Mouse (Mus musculus): ENCODE results near the gene Ifnl3. TPM values are rescaled to one million over a fixed set of nuclear protein-coding genes. Genes with fewer than 3 reads are reported as not detected.

The Ifnl3 gene
- polyA plus RNA-seq, 1 experiment = not detected

- TF ChIP-seq CTCF (IDR thresholded peaks at IDR 0.05; ENCODE audit: extremely low read depth, insufficient read depth, low read length) (no peak), POLR2A (IDR thresholded peaks at IDR 0.05; ENCODE audit: extremely low read depth, insufficient read depth, low read length) (no peak)
- Histone ChIP-seq H3K27ac (ENCODE audit: insufficient read depth, low read length) (no peak overlapping the region), H3K4me3 (ENCODE audit: insufficient read depth, low read length) (no peak overlapping the region), H3K4me1 (ENCODE audit: control insufficient read depth, insufficient read depth, low read length) (no peaks in the 10 kb centered on the region)
Measured at GRCm38 (mm10) chr7:28545048-28545890, 22.6 kb downstream of the Ifnl3 start.

- TF ChIP-seq POLR2A (IDR thresholded peaks at IDR 0.05; ENCODE audit: extremely low read depth, insufficient read depth, low read length) (no peak), CTCF (IDR thresholded peaks at IDR 0.05; ENCODE audit: extremely low read depth, insufficient read depth, low read length) (no peak)
- Histone ChIP-seq H3K4me1 (ENCODE audit: control insufficient read depth, insufficient read depth, low read length) (no peaks in the 10 kb centered on the region), H3K27ac (ENCODE audit: insufficient read depth, low read length) (no peak overlapping the region), H3K4me3 (ENCODE audit: insufficient read depth, low read length) (no peak overlapping the region)
Measured at GRCm38 (mm10) chr7:28545891-28546210, 23.2 kb downstream of the Ifnl3 start.

- no peak overlapping the region for H3K27ac ChIP-seq (ENCODE audit: insufficient read depth, low read length)
- H3K4me1 ChIP-seq (ENCODE audit: control insufficient read depth, insufficient read depth, low read length) = no peaks in the 10 kb centered on the region
- no peak for TF ChIP-seq CTCF (IDR thresholded peaks at IDR 0.05; ENCODE audit: extremely low read depth, insufficient read depth, low read length)
- no peak for TF ChIP-seq POLR2A (IDR thresholded peaks at IDR 0.05; ENCODE audit: extremely low read depth, insufficient read depth, low read length)
- H3K4me3 ChIP-seq (ENCODE audit: insufficient read depth, low read length) = no peak overlapping the region
Measured at GRCm38 (mm10) chr7:28546649-28547048, 24.0 kb downstream of the Ifnl3 start.

DNA sequence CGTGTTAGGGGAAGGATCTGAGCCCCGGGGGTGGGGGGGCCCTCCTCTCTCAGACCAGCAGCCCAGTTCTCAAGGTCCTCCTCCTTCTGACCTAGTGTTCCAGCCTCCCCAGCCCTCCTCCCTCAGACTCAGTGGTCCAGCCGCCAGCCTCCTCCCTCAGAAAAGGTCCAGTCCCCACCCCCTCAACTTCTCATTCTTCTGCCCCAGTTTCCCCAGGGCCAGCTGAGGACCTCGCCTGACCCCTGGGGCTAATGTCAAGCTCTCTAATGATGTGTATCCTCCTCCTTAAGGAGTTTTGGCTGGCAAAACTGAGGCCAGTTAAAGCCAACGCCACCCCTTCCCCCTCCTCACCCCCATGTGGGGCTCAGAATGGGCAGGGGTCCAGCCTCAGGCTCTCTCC is 24.5 kb downstream of the Ifnl3 start, which contains the start of gene Nccrp1:
Gene Nccrp1 (minus strand): TSS at position 101 of the 400 bp plus-strand sequence.
- Histone ChIP-seq H3K4me1 (ENCODE audit: control insufficient read depth, insufficient read depth, low read length) (no peaks in the 10 kb centered on the region), H3K27ac (ENCODE audit: insufficient read depth, low read length) (no peak within 1 kb of the TSS), H3K4me3 (ENCODE audit: insufficient read depth, low read length) (no peak within 1 kb of the TSS)
- TF ChIP-seq POLR2A (IDR thresholded peaks at IDR 0.05; ENCODE audit: extremely low read depth, insufficient read depth, low read length) = no peak
- TF ChIP-seq CTCF (IDR thresholded peaks at IDR 0.05; ENCODE audit: extremely low read depth, insufficient read depth, low read length) = no peak

DNA sequence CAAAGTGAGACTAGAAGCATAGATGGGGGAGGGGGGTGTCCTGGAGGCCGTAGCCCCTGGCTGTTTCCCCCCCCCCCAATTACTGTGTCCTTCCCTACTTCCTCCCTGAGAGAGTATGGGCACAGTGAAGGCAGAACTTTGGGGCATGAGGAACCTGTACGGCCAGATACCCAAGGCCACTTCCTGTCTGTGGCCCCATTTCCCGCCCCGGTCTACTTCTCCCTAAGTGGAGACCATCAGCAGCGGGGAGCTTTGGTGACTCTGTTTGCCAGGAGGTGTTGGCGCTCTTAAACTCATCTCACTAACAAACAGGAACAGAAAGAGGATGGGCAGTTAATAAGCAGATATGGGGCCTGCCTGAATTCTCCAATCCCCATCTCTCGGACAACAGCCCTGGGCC is 25.0 kb downstream of the Ifnl3 start:
- Histone ChIP-seq H3K4me1 (ENCODE audit: control insufficient read depth, insufficient read depth, low read length) (no peaks in the 10 kb centered on the region), H3K4me3 (ENCODE audit: insufficient read depth, low read length) (no peak overlapping the region)
- TF ChIP-seq POLR2A (IDR thresholded peaks at IDR 0.05; ENCODE audit: extremely low read depth, insufficient read depth, low read length) (no peak), CTCF (IDR thresholded peaks at IDR 0.05; ENCODE audit: extremely low read depth, insufficient read depth, low read length) (no peak)

GRCm38 (mm10) chr7:28553076-28553475 is 30.4 kb downstream of the Ifnl3 start:
- Histone ChIP-seq H3K4me3 (ENCODE audit: insufficient read depth, low read length) (no peak overlapping the region), H3K4me1 (ENCODE audit: control insufficient read depth, insufficient read depth, low read length) (no peaks in the 10 kb centered on the region), H3K27ac (ENCODE audit: insufficient read depth, low read length) (no peak overlapping the region)
- TF ChIP-seq POLR2A (IDR thresholded peaks at IDR 0.05; ENCODE audit: extremely low read depth, insufficient read depth, low read length) (no peak), CTCF (IDR thresholded peaks at IDR 0.05; ENCODE audit: extremely low read depth, insufficient read depth, low read length) (no peak)

More for the DNA sequence above, 25.0 kb downstream of the Ifnl3 start:
- H3K27ac ChIP-seq (ENCODE audit: insufficient read depth, low read length) = no peak overlapping the region

GRCm38 (mm10) chr7:28555939-28556535 is 33.4 kb downstream of the Ifnl3 start:
- Histone ChIP-seq H3K4me3 (ENCODE audit: insufficient read depth, low read length) (no peak overlapping the region), H3K27ac (ENCODE audit: insufficient read depth, low read length) (no peak overlapping the region), H3K4me1 (ENCODE audit: control insufficient read depth, insufficient read depth, low read length) (no peaks in the 10 kb centered on the region)
- TF ChIP-seq CTCF (IDR thresholded peaks at IDR 0.05; ENCODE audit: extremely low read depth, insufficient read depth, low read length) = no peak
- TF ChIP-seq POLR2A (IDR thresholded peaks at IDR 0.05; ENCODE audit: extremely low read depth, insufficient read depth, low read length) = no peak

- H3K4me1 ChIP-seq (ENCODE audit: control insufficient read depth, insufficient read depth, low read length) = no peaks in the 10 kb centered on the region
- no peak overlapping the region for H3K4me3 ChIP-seq (ENCODE audit: insufficient read depth, low read length)
- TF ChIP-seq CTCF (IDR thresholded peaks at IDR 0.05; ENCODE audit: extremely low read depth, insufficient read depth, low read length) (no peak), POLR2A (IDR thresholded peaks at IDR 0.05; ENCODE audit: extremely low read depth, insufficient read depth, low read length) (no peak)
- no peak overlapping the region for H3K27ac ChIP-seq (ENCODE audit: insufficient read depth, low read length)
Measured at GRCm38 (mm10) chr7:28557069-28557468, 34.4 kb downstream of the Ifnl3 start.

- Histone ChIP-seq H3K4me1 (ENCODE audit: control insufficient read depth, insufficient read depth, low read length) (no peaks in the 10 kb centered on the region), H3K27ac (ENCODE audit: insufficient read depth, low read length) (no peak overlapping the region), H3K4me3 (ENCODE audit: insufficient read depth, low read length) (no peak overlapping the region)
- TF ChIP-seq CTCF (IDR thresholded peaks at IDR 0.05; ENCODE audit: extremely low read depth, insufficient read depth, low read length) (no peak), POLR2A (IDR thresholded peaks at IDR 0.05; ENCODE audit: extremely low read depth, insufficient read depth, low read length) (no peak)
Measured at GRCm38 (mm10) chr7:28557708-28558107, 35.1 kb downstream of the Ifnl3 start.

DNA sequence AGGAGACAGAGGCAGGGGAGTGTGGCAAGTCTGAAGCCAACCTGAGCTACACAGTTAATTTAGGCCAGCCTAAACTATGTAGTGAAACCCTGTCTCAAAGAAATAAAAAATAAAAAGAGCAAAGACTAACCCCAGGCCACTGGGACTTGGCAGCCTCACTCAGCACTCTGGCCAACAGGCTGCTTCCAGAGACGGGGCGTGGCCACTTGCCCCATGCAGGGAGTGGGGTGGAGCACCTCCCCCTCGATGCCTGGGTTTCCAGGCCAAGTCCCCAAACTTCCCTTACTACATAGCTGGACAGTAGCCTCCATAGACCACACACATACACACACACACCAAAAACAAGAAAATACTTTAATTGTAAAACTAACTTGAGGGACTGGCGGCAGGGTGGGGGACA is 35.9 kb downstream of the Ifnl3 start:
- Histone ChIP-seq H3K4me1 (ENCODE audit: control insufficient read depth, insufficient read depth, low read length) (no peaks in the 10 kb centered on the region), H3K27ac (ENCODE audit: insufficient read depth, low read length) (no peak overlapping the region), H3K4me3 (ENCODE audit: insufficient read depth, low read length) (no peak overlapping the region)
- TF ChIP-seq POLR2A (IDR thresholded peaks at IDR 0.05; ENCODE audit: extremely low read depth, insufficient read depth, low read length) = no peak
- no peak for TF ChIP-seq CTCF (IDR thresholded peaks at IDR 0.05; ENCODE audit: extremely low read depth, insufficient read depth, low read length)

Data from cortical plate, adult 2 months (tissue).